Mouse (Mus musculus) ES-Bruce4 (cell line): ENCODE data around the gene Ktn1. TPM values are rescaled to one million over a fixed set of nuclear protein-coding genes. Genes with fewer than 3 reads are reported as not detected.

Experiments used
- H3K27ac ChIP-seq: 2 replicates; pipeline ENCODE4 v1.5.1; 2012; ENCODE audit warnings: low read length, inconsistent platforms; ENCODE audit not compliant: insufficient read depth
- H3K27me3 ChIP-seq: 2 replicates; pipeline ENCODE4 v1.6.1; 2012; ENCODE audit warnings: mild to moderate bottlenecking, low read length, inconsistent platforms; ENCODE audit not compliant: control insufficient read depth, poor library complexity, insufficient read depth, severe bottlenecking
- H3K36me3 ChIP-seq: 2 replicates; pipeline ENCODE4 v1.6.1; 2012; ENCODE audit warnings: inconsistent platforms, mild to moderate bottlenecking, low read length, moderate library complexity; ENCODE audit not compliant: control insufficient read depth, poor library complexity, insufficient read depth, severe bottlenecking
- H3K4me1 ChIP-seq: one replicate; pipeline ENCODE4 v1.8.1; 2011; ENCODE audit warnings: low read length; ENCODE audit not compliant: control insufficient read depth, insufficient read depth
- H3K4me3 ChIP-seq: 2 replicates; pipeline ENCODE4 v1.5.1; 2011; ENCODE audit warnings: low read depth, mild to moderate bottlenecking, low read length
- H3K9ac ChIP-seq: 2 replicates; pipeline ENCODE4 v1.6.1; 2012; ENCODE audit warnings: low read depth, mild to moderate bottlenecking, inconsistent platforms; ENCODE audit not compliant: poor library complexity, severe bottlenecking
- H3K9me3 ChIP-seq: replicated peaks from 2 replicates; pipeline ENCODE4 v1.6.1; 2012; ENCODE audit warnings: mild to moderate bottlenecking, low read length, inconsistent platforms; ENCODE audit not compliant: control insufficient read depth, poor library complexity, insufficient read depth, severe bottlenecking
- CTCF ChIP-seq: IDR thresholded peaks from one replicate; pipeline ENCODE4 v1.8.1; 2011; ENCODE audit warnings: low read depth, low read length
- EP300 ChIP-seq: IDR thresholded peaks from 2 replicates; pipeline ENCODE4 v1.6.1; 2011; ENCODE audit warnings: low read depth, low read length; ENCODE audit not compliant: insufficient read depth
- POLR2A ChIP-seq: IDR thresholded peaks from one replicate; pipeline ENCODE4 v1.8.1; 2011; ENCODE audit warnings: low read length; ENCODE audit not compliant: insufficient read depth
- polyA plus RNA-seq: library from polyadenylated mRNA; stranded (reverse); fragments of >200 nt; gene quantifications from 2 replicates; pipeline ENCODE4 v1.2.4, GENCODE M21; 2011; ENCODE audit warnings: low read depth; ENCODE audit not compliant: missing spikeins, insufficient read depth, insufficient read length

The Ktn1 gene
- polyA plus RNA-seq, result 135 TPM in 2 replicates

GRCm38 (mm10) chr14:47648218-47648617 is at the start of gene Ktn1:
Gene Ktn1, plus strand, starts transcription at chr14:47648448.
- H3K4me3 ChIP-seq, result peak within 1 kb of the TSS; percentile 75
- no peaks in the 10 kb centered on the region for H3K9me3 ChIP-seq
- H3K36me3 ChIP-seq, result no peaks in the 10 kb centered on the region
- peak within 1 kb of the TSS; percentile 95 for H3K9ac ChIP-seq
- TF ChIP-seq EP300 (no peak), CTCF (no peak), POLR2A (no peak)
- H3K27me3 ChIP-seq, result no peaks in the 10 kb centered on the region
- H3K4me1 ChIP-seq, result peaks cover 2% of the 10 kb centered on the region
- H3K27ac ChIP-seq, result no peak within 1 kb of the TSS

DNA sequence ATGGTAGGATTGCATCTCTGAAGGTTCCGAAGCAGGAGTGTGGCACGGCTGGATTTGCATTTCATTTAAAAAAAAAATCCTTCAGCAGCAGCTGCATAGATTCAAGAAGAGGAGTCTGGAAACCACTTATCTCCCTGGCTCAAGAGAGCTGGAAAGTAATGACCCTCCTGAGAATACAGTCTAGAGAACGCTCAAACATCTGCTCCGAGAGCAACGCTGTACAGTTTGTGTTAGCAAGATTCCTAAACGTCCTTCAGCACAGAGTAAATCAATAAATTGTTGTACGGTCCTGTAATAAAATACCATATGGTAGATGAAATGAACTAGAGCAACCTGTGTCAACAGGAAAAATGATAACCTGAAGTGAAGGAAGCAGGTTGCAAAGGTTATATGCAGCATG is 35.0 kb upstream of the Ktn1 start:
- no peaks in the 10 kb centered on the region for H3K9me3 ChIP-seq
- TF ChIP-seq CTCF (no peak), POLR2A (no peak), EP300 (no peak)
- no peak overlapping the region for H3K27ac ChIP-seq
- H3K4me1 ChIP-seq, result no peaks in the 10 kb centered on the region
- H3K9ac ChIP-seq, result no peak overlapping the region
- no peaks in the 10 kb centered on the region for H3K27me3 ChIP-seq
- H3K4me3 ChIP-seq, result no peak overlapping the region
- H3K36me3 ChIP-seq, result no peaks in the 10 kb centered on the region

- H3K9ac ChIP-seq, result no peak overlapping the region
- no peaks in the 10 kb centered on the region for H3K36me3 ChIP-seq
Observed at GRCm38 (mm10) chr14:47618891-47619290, 29.4 kb upstream of the Ktn1 start.

DNA sequence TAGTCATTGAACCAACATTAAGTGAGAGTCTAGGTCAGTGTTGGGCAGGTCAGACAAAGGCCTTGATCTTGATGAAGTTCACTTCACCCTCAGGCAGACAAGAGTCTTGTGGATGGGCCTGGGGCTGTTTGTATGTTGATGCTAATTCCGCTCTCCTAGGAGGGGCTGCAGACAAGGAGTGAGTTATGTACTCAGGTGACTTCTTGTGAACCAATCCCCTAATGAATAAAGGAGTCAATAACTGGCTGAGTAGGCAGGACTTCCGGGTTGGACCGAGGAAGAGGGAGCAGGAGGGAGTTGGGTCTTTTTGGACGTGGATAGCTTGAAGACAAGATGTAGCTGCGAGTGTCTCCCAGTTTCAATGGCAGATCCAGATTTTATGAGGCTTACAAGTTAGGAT is 26.3 kb upstream of the Ktn1 start:
- H3K4me1 ChIP-seq, result no peaks in the 10 kb centered on the region
- H3K4me3 ChIP-seq, result no peak overlapping the region
- H3K27me3 ChIP-seq, result no peaks in the 10 kb centered on the region
- H3K36me3 ChIP-seq, result no peaks in the 10 kb centered on the region
- H3K9ac ChIP-seq, result no peak overlapping the region
- no peaks in the 10 kb centered on the region for H3K9me3 ChIP-seq
- TF ChIP-seq POLR2A (no peak), CTCF (no peak), EP300 (no peak)
- H3K27ac ChIP-seq, result no peak overlapping the region

More at GRCm38 (mm10) chr14:47618891-47619290, 29.4 kb upstream of the Ktn1 start:
- no peak overlapping the region for H3K4me3 ChIP-seq
- no peak overlapping the region for H3K27ac ChIP-seq
- TF ChIP-seq POLR2A, result no peak
- no peak for TF ChIP-seq EP300
- no peak for TF ChIP-seq CTCF
- no peaks in the 10 kb centered on the region for H3K27me3 ChIP-seq
- no peaks in the 10 kb centered on the region for H3K9me3 ChIP-seq
- no peaks in the 10 kb centered on the region for H3K4me1 ChIP-seq

DNA sequence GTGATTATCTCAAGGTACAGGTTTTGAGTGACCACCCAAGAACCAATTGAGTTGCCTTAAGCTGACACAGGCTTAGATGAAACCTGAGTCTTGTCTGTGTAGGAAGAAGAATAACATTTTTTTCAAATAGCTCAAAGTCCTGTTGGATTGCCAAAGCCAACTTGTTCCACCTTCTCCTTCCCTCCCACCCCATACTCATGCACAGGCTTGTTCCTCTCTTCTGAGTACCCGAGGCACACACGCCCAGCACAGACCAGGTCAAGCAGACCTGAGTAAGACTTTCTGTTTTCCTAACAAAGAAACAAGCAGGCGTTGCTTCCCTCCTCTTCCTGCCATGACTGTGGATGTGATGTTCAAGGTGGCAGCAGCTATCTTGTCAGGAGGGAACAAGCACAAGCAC is 23.4 kb upstream of the Ktn1 start:
- TF ChIP-seq EP300 (no peak), POLR2A (no peak), CTCF (no peak)
- no peak overlapping the region for H3K9ac ChIP-seq
- no peaks in the 10 kb centered on the region for H3K27me3 ChIP-seq
- no peak overlapping the region for H3K4me3 ChIP-seq
- no peaks in the 10 kb centered on the region for H3K9me3 ChIP-seq
- H3K27ac ChIP-seq, result no peak overlapping the region
- no peaks in the 10 kb centered on the region for H3K36me3 ChIP-seq
- no peaks in the 10 kb centered on the region for H3K4me1 ChIP-seq

DNA sequence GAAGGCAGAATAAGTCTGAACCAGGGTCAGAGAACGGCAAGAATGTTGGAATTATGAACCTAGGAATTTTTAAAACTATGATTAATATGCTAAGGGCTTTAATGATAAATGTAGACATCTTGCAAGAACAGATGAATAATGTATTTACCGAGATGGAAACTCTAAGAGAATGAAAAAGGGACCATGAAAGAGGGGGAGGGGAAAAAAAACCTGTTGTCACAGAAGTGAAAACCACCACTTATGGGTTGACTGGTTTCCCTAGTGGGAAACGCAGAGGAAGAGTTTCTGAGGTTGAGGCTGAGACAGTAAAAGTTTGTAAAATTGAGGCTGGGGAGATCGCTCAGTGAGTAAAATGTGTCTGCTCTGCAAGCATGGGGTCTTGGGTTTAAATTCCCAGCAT is 22.1 kb upstream of the Ktn1 start:
- no peaks in the 10 kb centered on the region for H3K27me3 ChIP-seq
- TF ChIP-seq EP300, result no peak
- TF ChIP-seq POLR2A, result no peak
- TF ChIP-seq CTCF, result no peak
- no peak overlapping the region for H3K27ac ChIP-seq
- H3K9ac ChIP-seq, result no peak overlapping the region
- no peaks in the 10 kb centered on the region for H3K4me1 ChIP-seq
- H3K36me3 ChIP-seq, result no peaks in the 10 kb centered on the region
- no peak overlapping the region for H3K4me3 ChIP-seq
- H3K9me3 ChIP-seq, result no peaks in the 10 kb centered on the region
